Mouse (Mus musculus): ENCODE measurements around the gene Aamp. TPM values are rescaled to one million over a fixed set of nuclear protein-coding genes. Genes with fewer than 3 reads are reported as not detected.
A peak's percentile ranks its signal among the peaks of the same experiment; 100 is the strongest.

Gene Aamp
- polyA plus RNA-seq, 1 experiment from 2014 or later = 246 TPM

DNA sequence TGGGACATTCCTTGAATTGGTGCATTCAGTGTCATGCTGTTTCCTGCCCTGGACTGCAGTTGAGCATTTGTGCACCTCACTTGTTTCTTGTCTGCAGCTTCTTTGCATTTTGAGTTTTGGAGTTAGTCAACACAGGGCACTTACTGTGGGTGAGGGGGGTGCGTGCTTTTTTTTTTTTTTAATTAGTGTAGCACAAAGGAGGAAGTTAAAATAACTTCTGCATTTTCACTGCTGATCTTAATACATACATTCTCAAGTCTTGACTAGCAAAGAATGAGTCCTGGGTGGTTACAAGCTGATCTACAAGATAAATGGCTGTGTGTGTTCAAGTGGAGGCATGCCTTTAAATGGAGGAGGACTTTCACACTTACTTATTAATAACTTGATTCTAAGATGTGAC lies 46.4 kb downstream of the Aamp start:
- Histone ChIP-seq H3K27ac (replicated peaks) (no peak overlapping the region), H3K4me3 (peak overlapping the region; percentile 99), H3K27me3 (ENCODE audit: low read depth, poor library complexity, severe bottlenecking) (no peaks in the 10 kb centered on the region), H3K36me3 (peaks cover 14% of the 10 kb centered on the region; the same call in 1 of the 2 replicates), H3K9me3 (replicated peaks) (no peaks in the 10 kb centered on the region), H3K4me1 (peaks cover 29% of the 10 kb centered on the region)
- no peak for DNase-seq (ENCODE audit: low spot score)
- WGBS = 86% methylated on average over 1 of the region's 1 CpGs

DNA sequence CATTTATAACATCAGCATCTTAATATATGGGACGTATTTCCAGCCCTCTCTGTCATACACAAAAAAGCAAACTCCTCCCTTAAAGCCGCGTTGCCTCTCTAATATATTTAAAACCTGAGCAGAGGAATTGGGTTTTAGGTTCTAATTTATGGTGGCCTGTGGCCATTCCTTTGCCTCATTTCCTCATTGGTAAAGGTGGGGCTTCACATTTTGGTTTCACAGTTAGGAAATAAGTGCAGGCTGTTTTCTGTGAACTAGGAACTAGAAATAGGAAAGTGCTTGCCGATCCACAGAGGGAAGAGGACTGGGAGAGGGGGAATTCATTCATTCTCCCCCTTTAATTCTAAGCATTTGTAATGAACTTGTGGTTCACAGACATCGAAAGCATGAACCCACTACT lies 46.9 kb downstream of the Aamp start:
- 56% methylated on average over 5 of the region's 5 CpGs for WGBS
- H3K9me3 ChIP-seq (replicated peaks) = no peaks in the 10 kb centered on the region
- DNase-seq (ENCODE audit: low spot score) = no peak

DNA sequence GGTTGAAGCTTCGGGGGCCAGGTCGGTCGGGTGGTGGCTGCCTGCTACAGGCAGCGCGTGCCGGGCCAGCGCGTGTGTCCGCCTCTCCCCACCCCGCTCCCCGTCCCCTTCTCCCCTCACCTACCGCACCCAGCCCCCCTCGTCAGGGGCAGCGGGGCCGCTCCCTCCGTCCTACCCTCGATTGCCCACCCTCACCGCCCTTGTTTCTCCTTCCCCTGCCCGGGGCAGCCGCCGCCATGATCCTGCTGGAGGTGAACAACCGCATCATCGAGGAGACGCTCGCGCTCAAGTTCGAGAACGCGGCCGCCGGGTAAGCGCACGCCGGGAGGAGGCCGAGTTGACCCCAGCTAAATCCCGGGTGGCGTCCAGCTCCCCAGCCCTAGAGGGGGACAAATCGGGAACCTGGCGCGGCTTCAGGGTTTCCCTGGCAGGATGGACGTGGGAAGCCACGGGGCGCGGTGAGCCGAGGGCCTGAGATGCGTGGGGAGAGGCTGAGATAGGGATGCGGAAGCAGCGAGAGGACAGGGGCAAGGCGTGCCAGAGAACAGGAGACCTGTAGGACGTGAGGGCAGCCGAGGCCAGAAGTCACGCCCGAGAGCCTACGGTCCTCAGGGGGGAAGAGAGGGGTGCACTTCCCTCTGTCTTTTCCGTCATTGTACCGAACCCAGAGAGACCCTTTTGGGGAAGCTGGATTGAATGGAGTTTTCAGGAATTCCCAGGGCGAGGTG lies 47.8 kb downstream of the Aamp start:
- Histone ChIP-seq H3K36me3 (peaks cover 5% of the 10 kb centered on the region; the same call in 1 of the 2 replicates), H3K4me1 (peaks cover 29% of the 10 kb centered on the region), H3K4me3 (peak overlapping the region; percentile 99), H3K27ac (replicated peaks) (peak overlapping the region; percentile 95), H3K27me3 (ENCODE audit: low read depth, poor library complexity, severe bottlenecking) (no peaks in the 10 kb centered on the region), H3K9me3 (replicated peaks) (no peaks in the 10 kb centered on the region)
- no peak for DNase-seq (ENCODE audit: low spot score)
- WGBS = under 1% methylated on average over 56 of the region's 57 CpGs

More for the DNA sequence above, 46.9 kb downstream of the Aamp start:
- H3K27me3 ChIP-seq (ENCODE audit: low read depth, poor library complexity, severe bottlenecking) = no peaks in the 10 kb centered on the region
- H3K27ac ChIP-seq (replicated peaks) = no peak overlapping the region
- peaks cover 10% of the 10 kb centered on the region; the same call in 1 of the 2 replicates for H3K36me3 ChIP-seq
- H3K4me1 ChIP-seq = peaks cover 29% of the 10 kb centered on the region
- H3K4me3 ChIP-seq = peak overlapping the region; percentile 99

DNA sequence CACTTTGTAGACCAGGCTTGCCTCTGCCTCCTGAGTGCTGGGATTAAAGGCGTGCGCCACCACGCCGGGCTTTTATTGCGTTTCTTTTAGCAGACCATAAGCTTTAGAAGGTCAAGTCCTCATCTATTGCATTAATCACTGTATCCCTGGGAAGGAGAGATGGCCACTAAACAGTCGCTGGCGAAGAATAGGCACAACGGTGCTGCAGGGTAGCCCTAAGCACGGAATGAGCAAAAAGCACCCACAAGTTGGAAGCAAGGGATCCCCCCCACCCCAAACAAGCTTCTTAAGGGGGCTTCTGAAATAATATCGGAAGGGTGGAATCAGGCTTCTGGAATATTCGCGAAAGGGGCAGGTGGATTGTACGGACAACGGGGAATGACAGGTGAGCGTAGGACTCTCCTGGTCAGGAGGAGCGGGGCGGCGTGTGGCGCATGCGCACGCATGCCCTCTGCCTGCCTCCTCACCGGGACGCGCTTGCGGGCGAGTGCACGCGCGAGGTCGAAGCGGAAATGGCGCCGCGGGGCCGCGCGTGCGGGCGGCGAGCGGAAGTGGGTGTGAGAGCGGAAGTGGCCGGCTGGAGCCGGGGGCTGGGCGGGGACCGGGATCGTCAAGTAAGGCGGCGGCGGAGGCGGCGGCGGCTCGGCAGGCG lies 48.5 kb downstream of the Aamp start, which contains the start of gene Arpc2:
Gene Arpc2, plus strand, starts transcription at position 147 of the 652 bp plus-strand sequence.
- Histone ChIP-seq H3K9me3 (replicated peaks) (no peaks in the 10 kb centered on the region), H3K27ac (replicated peaks) (peak within 1 kb of the TSS; percentile 95), H3K27me3 (ENCODE audit: low read depth, poor library complexity, severe bottlenecking) (no peaks in the 10 kb centered on the region), H3K4me3 (peak within 1 kb of the TSS; percentile 99), H3K36me3 (peaks cover 3% of the 10 kb centered on the region; the same call in 1 of the 2 replicates), H3K4me1 (peaks cover 29% of the 10 kb centered on the region)
- WGBS = 2% methylated on average over 55 of the region's 55 CpGs
- DNase-seq (ENCODE audit: low spot score) = peak; percentile 97

DNA sequence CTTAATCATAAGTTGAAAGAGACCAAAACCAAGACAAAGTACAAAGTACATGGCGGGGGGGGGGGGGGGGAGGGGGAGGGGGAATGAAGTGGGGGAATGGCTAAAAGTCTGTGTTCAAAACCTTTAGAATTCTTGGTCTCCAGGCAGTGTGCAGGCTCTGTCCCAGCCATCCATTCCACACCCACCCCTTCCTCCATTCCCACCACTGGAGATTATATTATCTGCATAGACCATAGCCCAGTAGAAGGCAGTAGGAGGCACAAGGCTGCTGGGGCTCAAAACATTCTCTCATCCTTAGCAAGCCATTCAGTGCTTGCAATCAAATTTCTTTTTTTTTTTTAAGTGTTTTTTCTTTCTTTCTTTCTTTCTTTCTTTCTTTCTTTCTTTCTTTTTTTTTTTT lies 53.5 kb downstream of the Aamp start:
- Histone ChIP-seq H3K4me3 (no peak overlapping the region), H3K4me1 (no peaks in the 10 kb centered on the region), H3K36me3 (no peaks in the 10 kb centered on the region), H3K27ac (replicated peaks) (no peak overlapping the region), H3K9me3 (replicated peaks) (no peaks in the 10 kb centered on the region), H3K27me3 (ENCODE audit: low read depth, poor library complexity, severe bottlenecking) (no peaks in the 10 kb centered on the region)
- no CpG with 5 or more reads among the region's 1 CpGs for WGBS
- no peak for DNase-seq (ENCODE audit: low spot score)

DNA sequence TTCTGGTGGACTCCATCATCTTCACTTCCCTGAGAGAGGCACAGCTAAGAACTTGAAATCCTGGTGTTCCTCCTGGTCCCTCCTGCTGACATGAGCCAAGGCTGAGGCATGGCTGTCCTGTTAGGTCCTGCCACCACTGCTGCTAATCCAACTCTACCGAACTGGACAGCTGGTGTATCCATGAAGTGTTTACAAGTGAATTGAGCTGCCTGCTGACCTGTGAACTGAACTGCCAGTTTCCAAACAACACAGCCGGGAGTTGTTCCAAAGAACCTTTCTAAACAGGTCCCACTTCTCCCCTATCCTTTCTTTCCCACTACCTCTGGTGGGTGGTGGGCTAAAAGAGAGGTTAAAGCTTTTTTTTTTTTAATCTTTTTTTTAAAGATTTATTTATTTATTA lies 54.6 kb downstream of the Aamp start:
- Histone ChIP-seq H3K9me3 (replicated peaks) (no peaks in the 10 kb centered on the region), H3K4me1 (no peaks in the 10 kb centered on the region), H3K36me3 (no peaks in the 10 kb centered on the region), H3K4me3 (no peak overlapping the region), H3K27ac (replicated peaks) (no peak overlapping the region), H3K27me3 (ENCODE audit: low read depth, poor library complexity, severe bottlenecking) (no peaks in the 10 kb centered on the region)
- DNase-seq (ENCODE audit: low spot score) = no peak
- whole genome bisulfite sequencing = 80% methylated on average over 2 of the region's 2 CpGs

Other genes starting within 250 kb of the Aamp start
- gene Tns1, start 160.3 kb downstream of the Aamp start, polyA plus RNA-seq (2016; fragmentation: Nextera tagmentation; extraction: Ambion mirVana) = 10.3 and 13.4 TPM in 2 replicates
- gene Rufy4, start 159.2 kb downstream of the Aamp start, polyA plus RNA-seq (2016; fragmentation: Nextera tagmentation; extraction: Ambion mirVana) = 0.29 and 0.51 TPM in 2 replicates
- 0.07 TPM in 1 of 2 replicates, not detected in the other for gene Cxcr2, start 130.7 kb downstream of the Aamp start, polyA plus RNA-seq (2016; fragmentation: Nextera tagmentation; extraction: Ambion mirVana)
- gene Cxcr1, start 90.1 kb downstream of the Aamp start, polyA plus RNA-seq (2016; fragmentation: Nextera tagmentation; extraction: Ambion mirVana) = not detected in 2 replicates
- 353 and 368 TPM in 2 replicates for gene Arpc2, start 48.7 kb downstream of the Aamp start, polyA plus RNA-seq (2016; fragmentation: Nextera tagmentation; extraction: Ambion mirVana)
- gene Gpbar1, start 6.2 kb downstream of the Aamp start, polyA plus RNA-seq (2016; fragmentation: Nextera tagmentation; extraction: Ambion mirVana) = 0.25 TPM in 2 replicates
- 99.5 and 107 TPM in 2 replicates for gene Pnkd, start 192 bp upstream of the Aamp start, polyA plus RNA-seq (2016; fragmentation: Nextera tagmentation; extraction: Ambion mirVana)
- 8.6 TPM in 2 replicates for gene Tmbim1, start 20.9 kb upstream of the Aamp start, polyA plus RNA-seq (2016; fragmentation: Nextera tagmentation; extraction: Ambion mirVana)
- 0.12 and 0.22 TPM in 2 replicates for gene Catip, start 77.4 kb upstream of the Aamp start, polyA plus RNA-seq (2016; fragmentation: Nextera tagmentation; extraction: Ambion mirVana)
- gene Slc11a1, start 90.5 kb upstream of the Aamp start, polyA plus RNA-seq (2016; fragmentation: Nextera tagmentation; extraction: Ambion mirVana) = 1.4 and 2.2 TPM in 2 replicates
- gene Ctdsp1, start 106.8 kb upstream of the Aamp start, polyA plus RNA-seq (2016; fragmentation: Nextera tagmentation; extraction: Ambion mirVana) = 31.8 and 34.4 TPM in 2 replicates
- gene Vil1, start 124.6 kb upstream of the Aamp start, polyA plus RNA-seq (2016; fragmentation: Nextera tagmentation; extraction: Ambion mirVana) = 0.15 and 0.25 TPM in 2 replicates
- 103 and 104 TPM in 2 replicates for gene Cnot9, start 221.3 kb upstream of the Aamp start, polyA plus RNA-seq (2016; fragmentation: Nextera tagmentation; extraction: Ambion mirVana)

Data from midbrain, embryonic 10.5 days (tissue).